Mouse (Mus musculus) G1E-ER4 (cell line): ENCODE data around the gene Plod3. TPM values are rescaled to one million over a fixed set of nuclear protein-coding genes. Genes with fewer than 3 reads are reported as not detected.

Experiments
- GATA1 ChIP-seq: IDR thresholded peaks from one replicate; pipeline ENCODE4 v1.8.0; 2012; ENCODE audit warnings: low read length, inconsistent platforms
- polyA plus RNA-seq: library from polyadenylated mRNA; stranded (reverse); fragments of >175 nt; gene quantifications from 2 replicates; pipeline ENCODE4 v1.2.3, GENCODE M21; 2012

Gene Plod3
- polyA plus RNA-seq: 39.4 and 45.4 TPM in 2 replicates

DNA sequence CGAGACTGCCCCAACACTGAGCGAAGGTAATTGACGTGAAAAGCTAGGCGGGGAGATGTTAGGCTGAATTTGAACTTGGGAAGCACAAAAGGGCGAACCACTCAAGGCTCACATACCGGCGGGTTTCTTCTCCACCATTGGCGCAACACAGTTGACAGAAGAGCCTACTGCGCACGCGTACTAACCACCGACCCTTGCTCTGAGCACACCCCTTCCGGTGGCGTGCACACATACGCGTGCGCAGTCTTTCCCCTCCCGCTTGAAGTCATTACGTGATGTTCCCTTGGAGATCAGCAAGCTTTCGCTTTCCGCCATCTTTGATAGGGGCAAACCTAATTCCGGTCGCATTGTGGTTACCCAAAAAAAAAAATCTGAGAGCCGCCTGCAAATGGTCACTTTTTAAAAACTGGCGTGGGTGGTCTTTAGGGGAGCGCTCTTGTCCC lies at the start of gene Plod3:
Gene Plod3, plus strand, starts transcription at position 325 of the 443 bp plus-strand sequence.
- no peak for TF ChIP-seq GATA1

DNA sequence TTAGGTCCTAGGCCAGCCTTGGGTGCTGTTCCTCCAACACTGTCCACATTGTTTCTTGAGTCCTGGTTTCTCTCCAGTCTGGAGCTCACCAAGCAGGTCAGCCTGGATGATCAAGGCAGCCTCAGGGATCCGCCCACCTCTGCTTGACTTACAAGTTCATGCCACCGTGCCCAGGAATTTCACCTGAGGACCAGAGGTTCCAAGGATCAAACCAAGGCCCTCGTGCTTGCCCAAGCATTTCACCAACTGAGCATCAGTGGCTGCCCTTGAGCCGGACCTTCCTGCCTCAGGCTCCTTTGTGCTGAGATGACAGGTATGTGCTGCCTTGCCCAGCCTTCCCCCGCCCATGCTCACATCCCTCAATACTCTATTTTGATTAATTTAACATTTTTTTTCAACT lies 49.2 kb upstream of the Plod3 start:
- no peak for TF ChIP-seq GATA1

DNA sequence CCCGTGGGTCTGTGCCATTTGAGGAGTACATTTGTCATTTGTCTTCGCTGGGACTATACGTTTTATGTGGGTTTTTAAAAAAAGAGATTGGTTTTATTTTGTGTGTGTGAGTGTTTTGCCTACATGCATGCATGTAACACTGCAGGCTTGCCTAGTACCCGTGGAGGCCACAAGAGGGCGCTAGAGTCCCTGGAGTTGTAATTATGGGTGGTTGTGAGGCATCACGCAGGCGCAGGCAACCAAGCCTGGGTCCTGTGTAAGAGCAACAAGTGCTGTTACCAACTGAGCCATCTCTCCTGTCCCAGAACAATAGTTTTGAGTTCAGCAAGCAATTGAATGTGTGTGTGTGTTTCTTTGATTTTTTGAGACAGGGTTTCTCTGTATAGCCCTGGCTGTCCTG lies 47.5 kb upstream of the Plod3 start:
- TF ChIP-seq GATA1: no peak

DNA sequence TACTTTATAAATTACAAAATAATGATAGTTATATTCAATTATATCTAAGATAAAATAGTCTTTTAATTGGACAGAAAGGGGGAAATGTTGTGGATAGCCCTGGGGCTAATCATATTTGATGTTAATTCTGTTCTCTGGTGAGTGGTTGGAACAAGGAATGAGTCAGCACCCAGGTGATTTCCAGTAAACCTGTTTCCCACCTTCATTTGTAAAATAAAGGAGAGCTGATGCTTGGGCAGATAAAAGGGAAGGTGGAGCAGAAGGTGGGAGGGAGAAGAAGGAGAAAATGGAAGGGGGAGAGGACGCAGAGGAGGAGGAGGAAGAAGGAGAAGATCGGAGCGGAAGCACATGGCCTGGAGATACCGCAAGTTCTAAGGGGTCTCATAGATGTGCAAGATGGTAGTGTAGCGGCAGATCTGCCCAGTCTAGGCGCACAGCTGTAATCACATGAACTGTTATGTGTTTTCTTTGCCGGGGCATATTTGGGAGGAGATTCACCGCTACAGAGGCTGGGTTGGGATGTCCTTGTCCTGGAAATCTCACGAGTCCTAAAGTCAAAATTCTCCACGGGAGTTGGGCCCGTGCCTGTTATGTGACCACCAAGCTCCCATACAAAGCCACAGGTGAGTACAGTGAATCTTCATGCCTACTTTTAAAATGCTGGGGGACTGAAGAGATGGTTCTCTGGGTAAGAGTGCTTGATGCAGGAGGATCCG lies 45.8 kb upstream of the Plod3 start:
- no peak for TF ChIP-seq GATA1

DNA sequence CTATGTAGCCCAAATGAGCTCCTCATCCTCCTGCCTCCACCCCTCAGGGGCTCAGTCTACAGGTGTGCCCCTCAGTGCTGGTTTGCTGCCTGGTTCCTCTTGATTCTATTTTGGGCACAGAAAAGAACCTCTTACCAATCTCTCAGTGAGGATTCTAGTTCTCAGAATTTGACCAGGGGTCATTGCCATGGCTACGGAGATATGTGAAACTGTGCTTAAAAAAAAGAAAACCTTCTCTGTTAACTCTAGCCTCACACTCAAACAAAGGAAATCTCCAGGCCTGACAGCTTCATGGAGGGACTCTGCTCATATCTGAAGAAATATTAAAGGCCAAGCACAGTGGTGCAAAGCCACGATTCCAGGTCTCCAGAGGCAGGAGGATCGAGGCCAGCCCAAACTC lies 44.0 kb upstream of the Plod3 start:
- TF ChIP-seq GATA1: no peak

DNA sequence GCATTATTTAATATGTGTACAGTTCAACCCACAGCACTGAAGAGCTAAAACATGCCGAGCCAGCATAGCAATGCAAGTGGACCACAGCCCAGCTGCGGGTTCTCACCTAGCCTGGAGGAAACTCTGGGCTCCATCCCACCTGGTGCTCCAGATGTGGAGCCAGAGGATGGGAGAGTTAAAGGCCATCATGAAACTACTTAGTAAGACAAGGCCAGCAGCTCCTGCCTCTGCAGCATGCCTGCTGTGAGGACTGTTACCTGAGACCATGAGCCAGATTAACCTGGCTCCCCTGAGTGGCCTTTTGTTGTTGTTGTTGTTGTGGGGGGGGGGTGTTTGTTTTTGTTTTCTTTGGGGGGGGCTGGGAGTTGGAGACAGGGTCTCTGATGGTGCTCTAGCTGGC lies 43.4 kb upstream of the Plod3 start:
- no peak for TF ChIP-seq GATA1

DNA sequence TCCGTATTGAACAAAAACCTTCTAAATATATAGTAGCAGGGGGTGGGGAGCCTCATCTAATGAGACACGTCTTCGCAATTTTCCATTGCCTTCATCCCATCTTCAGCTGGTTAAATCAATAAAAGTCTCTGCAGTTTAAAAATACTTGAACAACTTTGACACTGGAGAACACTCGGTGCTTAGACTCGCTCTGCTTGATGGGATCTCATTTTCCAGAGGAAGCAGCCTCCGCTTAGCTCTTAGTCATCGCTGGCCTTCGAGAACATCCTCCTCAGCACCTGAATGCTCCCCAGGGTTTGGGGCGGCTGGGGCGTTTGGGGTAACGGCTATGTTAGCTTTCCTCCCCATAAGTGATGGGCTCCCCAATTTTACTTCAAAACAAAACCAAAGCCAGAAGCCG lies 41.7 kb upstream of the Plod3 start:
- no peak for TF ChIP-seq GATA1

DNA sequence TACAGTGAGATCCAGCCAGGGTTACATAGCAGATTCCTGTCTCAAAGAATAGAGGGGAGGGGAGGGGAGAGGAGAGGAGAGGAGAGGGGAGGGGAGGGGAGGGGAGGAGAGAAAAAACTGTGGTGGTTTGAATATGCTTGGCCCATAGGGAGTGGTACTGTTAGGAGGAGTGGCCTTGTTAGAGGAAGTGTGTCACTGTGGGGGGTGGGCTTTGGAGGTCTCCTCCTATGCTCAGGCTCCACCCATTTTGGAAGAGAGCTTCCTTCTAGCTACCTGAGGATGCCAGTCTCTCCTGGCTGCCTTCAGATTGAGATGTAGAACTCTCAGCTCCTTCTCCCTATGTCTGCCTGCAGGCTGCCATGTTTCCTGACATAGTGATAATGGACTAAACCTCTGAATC lies 38.9 kb upstream of the Plod3 start:
- no peak for TF ChIP-seq GATA1

DNA sequence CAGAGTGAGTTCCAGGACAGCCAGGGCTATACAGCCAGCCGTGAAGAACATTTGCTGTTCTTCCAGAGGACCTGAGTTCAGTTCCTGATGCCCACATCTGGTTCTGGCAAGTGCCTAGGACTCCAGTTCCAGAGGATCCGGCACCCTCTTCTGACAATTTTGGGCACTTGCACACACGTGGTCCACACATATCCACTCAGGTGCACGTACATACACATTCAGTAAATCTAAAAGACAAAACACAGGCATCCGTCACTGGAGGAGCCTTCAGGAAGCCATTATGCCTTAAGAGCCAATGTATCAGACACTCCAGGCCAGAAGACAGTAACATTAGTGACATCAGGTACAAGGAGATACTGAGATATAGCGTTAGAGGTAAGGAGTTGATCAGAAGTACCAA lies 36.3 kb upstream of the Plod3 start:
- TF ChIP-seq GATA1: no peak

DNA sequence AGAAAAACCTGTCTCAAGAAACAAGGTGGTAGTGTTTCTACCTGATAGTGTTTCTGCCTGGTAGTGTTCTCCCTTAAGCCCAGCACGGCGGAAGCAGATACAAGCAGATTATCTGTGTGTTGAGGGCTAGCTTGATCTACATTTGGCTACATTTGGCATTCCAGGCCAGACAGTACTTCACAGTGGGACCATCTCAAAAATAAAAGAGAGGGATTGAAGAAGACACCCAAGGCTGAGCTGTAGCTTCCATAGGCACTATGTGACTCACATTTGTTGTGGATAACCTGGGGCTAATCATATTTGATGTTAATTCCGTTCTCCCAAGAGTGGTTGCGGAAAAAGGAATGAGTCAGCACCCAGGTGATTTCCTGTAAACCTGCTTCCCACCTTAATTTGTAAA lies 34.7 kb upstream of the Plod3 start:
- no peak for TF ChIP-seq GATA1

DNA sequence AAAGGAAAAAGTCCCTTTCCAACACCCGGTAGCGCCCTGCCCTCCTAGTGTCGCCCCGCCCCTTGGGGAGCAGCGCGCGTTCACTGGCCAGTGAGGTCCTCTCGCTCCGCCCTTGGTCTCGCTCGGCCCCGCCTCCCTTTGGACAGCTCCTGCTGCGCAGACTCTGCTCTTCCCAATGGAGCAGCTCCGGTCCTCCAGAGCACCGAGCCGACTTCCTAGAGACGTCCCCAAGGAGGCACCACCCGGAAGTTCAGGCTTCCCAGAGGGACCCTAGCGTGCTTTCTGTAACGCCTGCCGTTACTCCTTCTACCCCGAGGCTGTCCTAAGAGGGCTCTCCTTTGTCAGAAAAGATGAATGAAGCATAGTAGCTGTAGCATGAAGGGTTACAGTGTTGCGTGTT lies 33.8 kb upstream of the Plod3 start, which contains the start of gene Fis1:
Gene Fis1, plus strand, starts transcription at position 261 of the 400 bp plus-strand sequence.
- no peak for TF ChIP-seq GATA1

DNA sequence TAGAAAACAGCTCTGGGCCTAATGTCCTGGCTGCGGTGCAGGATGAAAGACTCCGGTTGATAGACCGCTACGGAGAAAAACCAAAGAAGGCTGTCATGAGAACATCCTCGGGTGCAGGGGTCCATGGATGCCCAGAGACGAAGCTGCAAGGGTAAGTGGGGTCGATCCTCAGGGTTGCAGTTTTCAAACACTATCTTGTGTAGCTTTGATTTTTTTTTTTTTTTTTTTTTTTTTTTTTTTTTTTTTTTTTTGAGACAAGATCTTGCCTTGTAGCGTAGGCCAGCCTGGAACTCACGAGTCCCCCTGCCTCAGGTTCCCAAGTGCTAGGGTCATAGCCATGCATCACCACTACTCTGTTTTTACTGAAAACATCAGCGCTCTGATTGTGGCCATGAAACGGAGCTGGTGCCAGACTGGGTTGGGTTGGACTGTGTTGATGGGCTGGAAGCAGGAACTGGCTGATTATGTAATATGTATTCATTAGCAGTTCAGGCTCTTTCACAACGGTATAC lies 33.3 kb upstream of the Plod3 start:
- no peak for TF ChIP-seq GATA1

DNA sequence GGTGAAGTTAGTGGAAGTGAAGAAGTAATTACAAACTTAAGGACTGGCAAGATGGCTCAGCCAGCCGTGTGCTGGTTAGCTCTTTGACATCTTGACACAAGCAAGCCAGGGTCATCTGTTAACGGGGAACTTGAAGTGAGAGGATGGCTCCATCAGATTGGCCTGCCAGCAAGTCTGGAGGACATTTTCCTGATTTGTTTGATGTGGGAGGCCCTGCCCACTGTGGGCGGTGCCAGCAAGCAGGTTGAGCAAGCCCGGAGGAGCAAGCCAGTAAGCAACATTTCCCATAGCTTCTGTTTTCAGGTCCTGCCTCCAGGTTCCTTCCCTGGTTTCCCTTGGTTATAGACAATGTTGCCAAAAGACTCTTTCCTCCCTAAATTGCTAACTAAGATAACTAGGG lies 31.2 kb upstream of the Plod3 start:
- no peak for TF ChIP-seq GATA1

DNA sequence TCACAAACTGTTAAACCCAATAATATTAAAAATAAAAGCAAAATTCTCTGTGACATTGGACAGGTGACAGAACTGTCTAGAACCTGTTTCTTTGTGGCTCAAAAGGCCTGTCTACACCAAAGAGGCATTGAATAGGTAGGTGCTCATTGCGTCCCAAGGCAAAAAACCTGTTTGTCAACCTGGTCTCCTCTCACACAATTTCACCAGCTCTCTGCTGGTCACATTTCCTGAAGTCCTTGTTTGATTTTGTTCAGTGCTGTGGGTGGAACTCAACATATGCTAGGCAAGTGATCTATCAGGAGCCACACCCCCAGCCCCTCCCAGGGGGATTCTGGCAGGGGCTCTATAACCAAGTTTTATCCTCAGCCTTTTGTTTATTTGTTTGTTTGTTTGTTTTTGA lies 29.6 kb upstream of the Plod3 start:
- TF ChIP-seq GATA1: no peak

DNA sequence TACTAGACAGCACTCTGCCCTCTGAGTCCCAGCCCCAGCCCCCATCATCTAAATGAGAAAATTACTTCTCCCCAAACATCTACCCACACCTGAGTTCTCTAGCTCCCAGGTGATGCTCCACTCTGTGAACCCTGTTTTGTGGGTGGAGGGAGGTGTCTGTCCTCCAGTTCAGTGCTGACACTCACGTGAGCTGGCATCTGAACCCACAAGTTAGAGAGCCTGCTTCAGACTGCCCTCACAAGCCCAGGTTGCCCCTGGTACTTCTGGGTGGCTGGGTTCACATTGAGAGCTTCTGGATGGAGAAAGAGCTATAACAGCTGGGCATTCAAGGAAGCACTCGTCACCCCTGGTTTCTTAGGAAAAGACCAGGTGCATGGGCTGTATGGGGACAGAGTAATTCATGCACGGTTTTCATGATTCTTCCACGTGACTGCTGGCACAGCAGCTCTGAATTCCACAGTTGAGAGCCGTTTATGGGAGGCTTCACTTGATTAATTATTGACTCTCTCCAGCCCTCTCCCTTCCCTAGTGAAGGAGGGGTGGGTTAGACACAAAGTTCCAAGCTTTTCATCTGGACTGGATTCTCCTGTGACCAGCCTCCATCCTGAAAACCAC lies 27.7 kb upstream of the Plod3 start:
- TF ChIP-seq GATA1: no peak

DNA sequence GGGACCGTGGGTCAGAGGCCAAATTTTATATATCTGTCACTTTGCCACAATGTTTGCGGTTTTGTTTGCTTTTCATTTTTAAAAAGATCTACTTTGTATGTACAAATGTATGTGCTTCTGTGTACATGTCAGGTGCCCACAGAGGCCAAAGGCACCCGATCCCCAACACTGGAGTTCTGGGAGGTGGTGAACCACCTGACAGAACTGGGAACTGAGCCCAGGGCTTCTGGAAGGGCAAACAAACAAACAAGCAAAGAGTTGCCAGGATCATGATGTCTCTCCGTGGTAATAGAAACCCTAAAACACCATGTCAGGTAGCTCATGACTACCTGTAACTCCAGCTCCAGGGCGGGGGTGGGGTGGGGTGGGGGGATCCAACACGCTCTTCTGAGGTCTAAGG lies 26.8 kb upstream of the Plod3 start:
- no peak for TF ChIP-seq GATA1

DNA sequence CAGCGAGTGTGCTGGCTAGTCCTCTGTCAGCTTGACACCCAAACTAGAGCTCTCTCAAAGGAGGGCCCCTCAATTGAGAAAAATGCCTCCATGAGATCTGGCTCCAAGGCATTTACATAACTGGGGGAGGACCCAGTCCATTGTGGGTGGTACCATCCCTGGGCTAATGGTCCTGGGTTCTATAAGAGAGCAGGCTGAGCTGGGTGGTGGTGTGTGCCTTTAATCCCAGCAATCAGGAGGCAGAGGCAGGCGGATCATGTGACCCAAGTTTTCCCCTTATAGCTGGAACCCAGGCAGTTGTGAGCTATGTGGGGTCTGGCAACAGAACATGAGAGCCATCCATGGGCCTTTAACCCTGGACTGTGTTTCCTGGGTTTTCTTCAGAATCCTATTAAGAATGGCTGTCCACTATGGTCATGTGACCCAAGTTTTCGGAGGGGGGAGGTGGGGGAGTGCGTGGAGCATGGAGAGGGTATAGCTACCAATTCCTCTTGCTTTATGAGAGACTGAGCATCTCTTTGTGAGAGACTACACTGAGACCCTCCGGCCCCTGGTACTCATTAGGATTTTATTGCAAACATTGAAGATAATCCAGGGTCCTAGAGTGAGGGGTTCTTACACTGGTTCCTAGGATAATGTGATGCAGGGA lies 25.4 kb upstream of the Plod3 start:
- no peak for TF ChIP-seq GATA1

DNA sequence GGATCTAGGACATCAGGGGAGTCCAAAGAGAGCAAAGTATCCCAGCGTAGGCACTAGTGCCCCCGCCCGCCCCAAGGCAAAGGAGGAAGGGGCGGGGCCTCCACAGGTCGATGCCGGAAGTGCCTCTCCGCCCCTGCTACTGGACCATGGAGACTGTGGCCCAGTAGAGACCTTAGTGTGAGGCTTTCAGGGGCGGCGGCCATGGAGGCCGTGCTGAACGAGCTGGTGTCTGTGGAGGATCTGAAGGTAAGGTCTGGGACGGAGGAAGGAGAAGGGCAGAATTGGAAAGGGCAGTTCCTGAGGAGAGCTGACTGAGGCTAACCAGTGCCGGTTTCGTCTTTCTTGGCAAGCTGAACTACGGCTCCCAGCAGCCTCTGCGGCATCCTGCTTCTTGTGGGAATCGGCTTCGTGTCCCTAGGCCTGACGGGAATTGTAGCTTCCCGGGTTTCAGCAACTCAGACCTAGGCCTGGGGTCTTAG lies 24.8 kb upstream of the Plod3 start:
- no peak for TF ChIP-seq GATA1
